Mouse (Mus musculus) neutrophil, adult 59 days (primary cell): ENCODE results near the gene Gm7347. TPM values are rescaled to one million over a fixed set of nuclear protein-coding genes. Genes with fewer than 3 reads are reported as not detected.

ENCODE experiments used
- total RNA-seq, 2 experiments: library from RNA; stranded (reverse); gene quantifications; 1 replicate in 1 of 2; 2 replicates in 1 of 2; pipeline ENCODE4 v1.2.4; 2023

The Gm7347 gene
- total RNA-seq, result not detected

DNA sequence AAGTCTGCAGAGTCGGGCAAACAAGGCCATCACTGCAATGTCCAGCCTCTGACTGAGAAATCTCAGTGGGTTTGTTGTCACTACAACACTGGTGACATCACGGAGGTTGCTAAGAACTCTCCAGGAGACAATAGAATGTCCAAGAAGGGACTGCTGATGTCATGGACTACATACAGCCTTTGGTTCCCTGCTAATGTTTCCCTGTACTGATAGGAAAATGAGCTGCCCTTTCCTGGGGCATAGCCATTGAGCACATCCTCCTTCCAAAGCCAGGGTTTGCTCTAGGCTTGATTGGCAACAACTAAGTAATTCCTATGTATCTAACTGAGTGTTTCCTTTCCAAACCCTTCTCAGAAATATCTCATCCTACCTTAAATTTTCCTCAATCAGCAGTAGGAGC lies at the start of gene Gm7347:
TSS of gene Gm7347 (minus strand) at position 101 of the 400 bp plus-strand sequence.

DNA sequence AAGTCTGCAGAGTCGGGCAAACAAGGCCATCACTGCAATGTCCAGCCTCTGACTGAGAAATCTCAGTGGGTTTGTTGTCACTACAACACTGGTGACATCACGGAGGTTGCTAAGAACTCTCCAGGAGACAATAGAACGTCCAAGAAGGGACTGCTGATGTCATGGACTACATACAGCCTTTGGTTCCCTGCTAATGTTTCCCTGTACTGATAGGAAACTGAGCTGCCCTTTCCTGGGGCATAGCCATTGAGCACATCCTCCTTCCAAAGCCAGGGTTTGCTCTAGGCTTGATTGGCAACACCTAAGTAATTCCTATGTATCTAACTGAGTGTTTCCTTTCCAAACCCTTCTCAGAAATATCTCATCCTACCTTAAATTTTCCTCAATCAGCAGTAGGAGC lies 46.9 kb upstream of the Gm7347 start, which contains the start of gene 5031410I06Rik:
TSS of gene 5031410I06Rik (minus strand) at position 101 of the 400 bp plus-strand sequence.

DNA sequence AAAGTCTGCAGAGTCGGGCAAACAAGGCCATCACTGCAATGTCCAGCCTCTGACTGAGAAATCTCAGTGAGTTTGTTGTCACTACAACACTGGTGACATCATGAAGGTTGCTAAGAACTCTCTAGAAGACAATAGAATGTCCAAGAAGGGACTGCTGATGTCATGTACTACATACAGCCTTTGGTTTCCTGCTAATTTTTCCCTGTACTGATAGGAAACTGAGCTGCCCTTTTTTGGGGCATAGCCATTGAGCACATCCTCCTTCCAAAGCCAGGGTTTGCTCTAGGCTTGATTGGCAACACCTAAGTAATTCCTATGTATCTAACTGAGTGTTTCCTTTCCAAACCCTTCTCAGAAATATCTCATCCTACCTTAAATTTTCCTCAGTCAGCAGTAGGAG lies 30.8 kb upstream of the Gm7347 start, which contains the start of gene Gm10471:
TSS of gene Gm10471 (minus strand) at position 101 of the 400 bp plus-strand sequence.

DNA sequence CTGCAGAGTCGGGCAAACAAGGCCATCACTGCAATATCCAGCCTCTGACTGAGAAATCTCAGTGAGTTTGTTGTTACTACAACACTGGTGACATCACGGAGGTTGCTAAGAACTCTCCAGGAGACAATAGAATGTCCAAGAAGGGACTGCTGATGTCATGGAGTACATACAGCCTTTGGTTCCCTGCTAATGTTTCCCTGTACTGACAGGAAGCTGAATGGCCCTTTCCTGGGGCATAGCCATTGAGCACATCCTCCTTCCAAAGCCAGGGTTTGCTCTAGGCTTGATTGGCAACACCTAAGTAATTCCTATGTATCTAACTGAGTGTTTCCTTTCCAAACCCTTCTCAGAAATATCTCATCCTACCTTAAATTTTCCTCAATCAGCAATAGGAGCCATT lies 18.9 kb downstream of the Gm7347 start, which contains the start of gene Speer4a:
TSS of gene Speer4a (minus strand) at position 101 of the 400 bp plus-strand sequence.

DNA sequence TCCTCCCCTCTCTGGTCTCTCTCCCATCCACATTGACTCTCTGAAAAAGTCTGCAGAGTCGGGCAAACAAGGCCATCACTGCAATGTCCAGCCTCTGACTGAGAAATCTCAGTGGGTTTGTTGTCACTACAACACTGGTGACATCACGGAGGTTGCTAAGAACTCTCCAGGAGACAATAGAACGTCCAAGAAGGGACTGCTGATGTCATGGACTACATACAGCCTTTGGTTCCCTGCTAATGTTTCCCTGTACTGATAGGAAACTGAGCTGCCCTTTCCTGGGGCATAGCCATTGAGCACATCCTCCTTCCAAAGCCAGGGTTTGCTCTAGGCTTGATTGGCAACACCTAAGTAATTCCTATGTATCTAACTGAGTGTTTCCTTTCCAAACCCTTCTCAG lies 35.6 kb downstream of the Gm7347 start, which contains the start of gene Gm5862:
TSS of gene Gm5862 (minus strand) at position 101 of the 400 bp plus-strand sequence.

DNA sequence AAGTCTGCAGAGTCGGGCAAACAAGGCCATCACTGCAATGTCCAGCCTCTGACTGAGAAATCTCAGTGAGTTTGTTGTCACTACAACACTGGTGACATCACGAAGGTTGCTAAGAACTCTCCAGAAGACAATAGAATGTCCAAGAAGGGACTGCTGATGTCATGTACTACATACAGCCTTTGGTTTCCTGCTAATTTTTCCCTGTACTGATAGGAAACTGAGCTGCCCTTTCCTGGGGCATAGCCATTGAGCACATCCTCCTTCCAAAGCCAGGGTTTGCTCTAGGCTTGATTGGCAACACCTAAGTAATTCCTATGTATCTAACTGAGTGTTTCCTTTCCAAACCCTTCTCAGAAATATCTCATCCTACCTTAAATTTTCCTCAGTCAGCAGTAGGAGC lies 53.7 kb downstream of the Gm7347 start, which contains the start of gene Gm1979:
TSS of gene Gm1979 (minus strand) at position 101 of the 400 bp plus-strand sequence.

Other genes starting within 250 kb of the Gm7347 start
- not detected for gene Gm21663, start 116.2 kb downstream of the Gm7347 start, total RNA-seq
- not detected for gene Gm21671, start 104.2 kb downstream of the Gm7347 start, total RNA-seq
- gene Gm21680, start 85.9 kb downstream of the Gm7347 start, total RNA-seq, result not detected
- gene Gm21698, start 69.9 kb downstream of the Gm7347 start, total RNA-seq, result not detected
- not detected for gene Gm1979, start 53.8 kb downstream of the Gm7347 start, total RNA-seq
- not detected for gene Gm5862, start 35.7 kb downstream of the Gm7347 start, total RNA-seq
- not detected for gene Speer4a, start 19.0 kb downstream of the Gm7347 start, total RNA-seq
- not detected for gene Gm10471, start 30.7 kb upstream of the Gm7347 start, total RNA-seq
- not detected for gene 5031410I06Rik, start 46.8 kb upstream of the Gm7347 start, total RNA-seq
- not detected for gene Gm10220, start 62.8 kb upstream of the Gm7347 start, total RNA-seq
- gene Gm7361, start 199.1 kb upstream of the Gm7347 start, total RNA-seq, result not detected